Mouse (Mus musculus) midbrain, embryonic 10.5 days (tissue): ENCODE results near the gene Igsf1. TPM values are rescaled to one million over a fixed set of nuclear protein-coding genes. Genes with fewer than 3 reads are reported as not detected.
A peak's percentile ranks its signal among the peaks of the same experiment; 100 is the strongest.

Source experiments
- DNase-seq: peaks from one replicate; pipeline ENCODE4 v3.0.0-alpha.2; 2017; ENCODE audit warnings: low spot score
- H3K27ac ChIP-seq: fragments of 300-500 bp; sonication (generic); replicated peaks from 2 replicates; pipeline ENCODE4 v1.5.1; 2016; ENCODE audit warnings: mild to moderate bottlenecking
- H3K27me3 ChIP-seq: fragments of 300-500 bp; sonication (generic); 2 replicates; pipeline ENCODE4 v1.6.1; 2016; ENCODE audit warnings: low read depth, mild to moderate bottlenecking; ENCODE audit not compliant: poor library complexity, severe bottlenecking
- H3K36me3 ChIP-seq: fragments of 300-500 bp; sonication (generic); 2 replicates; pipeline ENCODE4 v1.6.1; 2016; ENCODE audit warnings: mild to moderate bottlenecking, moderate library complexity
- H3K4me1 ChIP-seq: fragments of 300-500 bp; sonication (generic); 2 replicates; pipeline ENCODE4 v1.6.1; 2016
- H3K4me3 ChIP-seq: fragments of 300-500 bp; sonication (generic); 2 replicates; pipeline ENCODE4 v1.5.1; 2016; ENCODE audit warnings: mild to moderate bottlenecking, moderate library complexity
- H3K9me3 ChIP-seq: fragments of 300-500 bp; sonication (generic); replicated peaks from 2 replicates; pipeline ENCODE4 v1.6.1; 2016; ENCODE audit warnings: mild to moderate bottlenecking
- WGBS: fragments of 180-500 bp; shearing (Covaris S2); methylation state at CpG from one replicate; pipeline ENCODE4 v1.1.7; 2016; 5-methylcytosine and 5-hydroxymethylcytosine counted together
- polyA plus RNA-seq: library from polyadenylated mRNA; unstranded; fragments of >200 nt; fragmentation: Nextera tagmentation; extraction: Ambion mirVana; gene quantifications from 2 replicates; pipeline ENCODE4 v1.2.1, GENCODE M21; 2016

The Igsf1 gene
- polyA plus RNA-seq, result 2.7 and 2.8 TPM in 2 replicates

DNA sequence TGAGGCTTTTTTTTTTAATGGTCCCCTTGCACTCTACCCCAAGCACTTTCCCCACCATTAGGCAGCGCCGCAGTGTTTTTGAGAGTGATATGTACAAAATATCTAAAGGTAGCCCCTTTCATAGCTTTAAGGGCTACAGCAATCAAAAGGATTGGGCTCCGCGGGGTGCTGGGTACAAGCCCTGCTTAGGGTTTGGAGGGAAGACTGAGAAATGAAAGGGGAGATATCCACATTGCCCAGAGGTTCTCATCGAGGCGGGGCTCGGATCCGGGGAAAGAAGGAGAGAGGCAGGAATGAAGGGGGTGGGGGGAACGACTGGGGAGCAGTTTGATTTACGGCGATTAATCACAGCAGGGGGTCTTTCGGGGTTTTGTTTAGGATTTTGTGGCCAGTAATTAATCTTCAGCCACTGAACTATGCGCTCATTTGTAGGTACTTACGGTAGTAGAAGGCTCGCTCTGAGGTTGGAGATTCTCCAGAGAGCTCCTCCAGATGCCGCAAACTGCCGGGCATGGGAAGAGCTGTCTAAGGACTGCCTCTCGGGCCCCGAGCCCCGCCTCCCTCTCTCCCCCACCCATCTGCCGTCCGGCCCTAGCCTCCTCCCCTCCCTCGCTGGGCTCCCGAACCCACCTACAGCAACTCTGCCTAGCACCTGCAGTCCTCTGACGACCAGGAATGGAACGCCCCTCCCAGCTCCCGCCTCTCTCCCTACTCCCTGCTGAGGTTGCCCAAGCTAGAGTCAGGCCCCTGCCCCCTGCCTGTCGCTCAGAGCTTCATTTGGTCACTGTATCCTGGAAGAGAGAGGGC, at the start of gene Igsf1:
Gene Igsf1, minus strand, starts transcription at position 537 of the 807 bp plus-strand sequence.
- H3K4me3 ChIP-seq, result peak within 1 kb of the TSS; percentile 52
- no peaks in the 10 kb centered on the region for H3K36me3 ChIP-seq
- peak; percentile 59 for DNase-seq
- WGBS, result 21% methylated on average over 28 of the region's 28 CpGs
- no peaks in the 10 kb centered on the region for H3K27me3 ChIP-seq
- no peaks in the 10 kb centered on the region for H3K4me1 ChIP-seq
- peak within 1 kb of the TSS; percentile 38; the same call in 1 of the 2 replicates for H3K27ac ChIP-seq
- H3K9me3 ChIP-seq, result no peaks in the 10 kb centered on the region

DNA sequence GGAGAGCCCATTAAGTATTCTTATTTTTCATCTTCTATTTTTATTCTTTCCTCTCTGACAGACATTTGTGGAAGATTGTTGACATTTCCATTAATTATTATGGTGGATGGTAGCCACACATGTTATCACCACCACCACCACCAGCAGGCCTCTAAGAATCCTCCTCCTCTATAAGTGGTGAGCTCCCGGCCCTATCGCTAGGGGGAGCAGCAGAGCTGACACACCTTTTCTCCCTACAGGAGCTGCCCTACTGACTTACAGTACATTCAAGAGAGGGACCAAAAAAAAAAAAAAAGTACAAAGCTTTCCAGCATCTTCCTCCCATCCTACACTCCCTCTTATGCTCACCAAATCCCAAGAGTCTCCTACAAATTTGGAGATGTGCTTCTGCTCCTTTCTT, 26.7 kb downstream of the Igsf1 start:
- Histone ChIP-seq H3K4me1 (no peaks in the 10 kb centered on the region), H3K27ac (no peak overlapping the region), H3K27me3 (no peaks in the 10 kb centered on the region), H3K36me3 (no peaks in the 10 kb centered on the region), H3K4me3 (no peak overlapping the region), H3K9me3 (no peaks in the 10 kb centered on the region)
- 41% methylated on average over 2 of the region's 2 CpGs for WGBS
- no peak for DNase-seq

DNA sequence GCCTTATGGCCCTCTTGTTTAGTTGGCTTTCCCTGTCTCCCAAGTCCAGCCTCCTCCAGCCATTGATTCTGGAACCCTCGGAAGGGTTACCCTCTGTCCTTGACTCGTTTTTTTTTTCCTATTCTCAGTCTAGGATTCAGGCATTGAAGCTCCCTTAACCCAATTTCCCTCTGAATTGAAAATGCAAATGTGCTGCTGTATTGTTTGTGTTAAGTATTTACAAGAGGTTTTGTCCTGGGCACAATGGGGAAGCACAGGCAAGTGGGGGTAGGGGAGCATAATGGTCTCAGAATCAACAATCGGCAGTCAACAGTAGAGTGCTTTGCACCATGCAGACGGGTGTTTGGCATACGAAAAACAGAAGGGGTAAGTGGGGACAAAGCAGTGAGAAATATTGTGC, 52.4 kb downstream of the Igsf1 start:
- H3K9me3 ChIP-seq, result no peaks in the 10 kb centered on the region
- no peak for DNase-seq
- H3K4me1 ChIP-seq, result no peaks in the 10 kb centered on the region
- no peaks in the 10 kb centered on the region for H3K27me3 ChIP-seq
- H3K27ac ChIP-seq, result no peak overlapping the region
- no peaks in the 10 kb centered on the region for H3K36me3 ChIP-seq
- 51% methylated on average over 5 of the region's 5 CpGs for WGBS
- H3K4me3 ChIP-seq, result no peak overlapping the region

DNA sequence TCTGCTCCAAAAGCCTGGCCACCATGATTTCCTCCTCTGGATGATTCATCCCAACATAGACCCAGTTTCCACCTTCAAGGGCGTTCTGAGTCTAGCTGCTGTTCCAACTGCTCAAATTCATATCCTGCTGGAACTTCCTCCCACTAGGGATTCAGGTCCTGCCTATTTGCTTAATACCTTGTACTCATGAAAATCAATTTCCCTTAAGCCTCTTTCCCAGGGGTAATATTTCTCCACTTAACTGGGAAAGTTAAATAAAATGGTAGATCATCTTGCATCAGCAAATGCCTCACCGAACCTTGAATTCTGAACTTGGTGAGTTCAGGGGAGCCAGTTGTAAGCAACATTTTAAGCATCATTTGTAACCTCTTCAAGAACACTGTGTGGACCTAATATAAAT, 62.6 kb downstream of the Igsf1 start, which contains the start of gene Olfr1321:
Gene Olfr1321, minus strand, starts transcription at position 101 of the 400 bp plus-strand sequence.
- Histone ChIP-seq H3K4me1 (no peaks in the 10 kb centered on the region), H3K27ac (no peak within 1 kb of the TSS), H3K27me3 (no peaks in the 10 kb centered on the region), H3K4me3 (no peak within 1 kb of the TSS), H3K9me3 (no peaks in the 10 kb centered on the region), H3K36me3 (no peaks in the 10 kb centered on the region)
- DNase-seq, result no peak
- 80% methylated on average over 2 of the region's 2 CpGs for WGBS

Other genes with a start within 250 kb of the Igsf1 start
- gene Olfr1320, start 125.4 kb downstream of the Igsf1 start, polyA plus RNA-seq, result not detected in 2 replicates
- not detected in 2 replicates for gene Olfr1321, start 62.7 kb downstream of the Igsf1 start, polyA plus RNA-seq
- gene Olfr1322, start 93.7 kb upstream of the Igsf1 start, polyA plus RNA-seq, result not detected in 2 replicates
- not detected in 2 replicates for gene Olfr1323, start 221.6 kb upstream of the Igsf1 start, polyA plus RNA-seq